Mouse (Mus musculus) thymus, adult 2 months (tissue): Measurements from ENCODE around the gene Hadha.

Source experiments
- CTCF ChIP-seq: fragments of 200-500 bp; IDR thresholded peaks from 2 replicates; pipeline ENCODE4 v1.5.1; 2012; ENCODE audit warnings: mild to moderate bottlenecking, control low read depth, low read length, moderate library complexity, borderline replicate concordance; ENCODE audit not compliant: control insufficient read depth, poor library complexity, insufficient read depth; ENCODE audit errors: extremely low read depth
- POLR2A ChIP-seq: fragments of 200-500 bp; IDR thresholded peaks from 2 replicates; pipeline ENCODE4 v1.6.1; 2012; ENCODE audit warnings: mild to moderate bottlenecking, low read length, control low read depth, moderate library complexity; ENCODE audit not compliant: control insufficient read depth, poor library complexity, insufficient read depth; ENCODE audit errors: extremely low read depth

GRCm38 (mm10) chr5:30201521-30201920 is 46.6 kb upstream of the Hadha start:
- TF ChIP-seq CTCF (no peak), POLR2A (no peak)
